Comparison of ENCODE assay signal across 8 mouse cellular contexts in genomic region chr6:119329215-119329714, GRCm38 (mm10). TPM values are rescaled to one million over a fixed set of nuclear protein-coding genes. Genes with fewer than 3 reads are reported as not detected.
DNase-seq lines count a peak whose midpoint lies in the region; ATAC-seq lines count a peak whose summit lies in the region.

No protein-coding gene starts in this region.

- peaks cover 91% of the 10 kb centered on the region for H3K27me3 ChIP-seq in forebrain, embryonic 10.5 days (ENCODE audit: poor library complexity, severe bottlenecking)
- H3K27me3 ChIP-seq in hindbrain, embryonic 13.5 days: peaks cover 41% of the 10 kb centered on the region
- H3K27me3 ChIP-seq in midbrain, embryonic 14.5 days (ENCODE audit: control insufficient read depth, insufficient read depth, low read length): no peaks in the 10 kb centered on the region

- H3K9me3 ChIP-seq in forebrain, embryonic 10.5 days: no peaks in the 10 kb centered on the region
- no peaks in the 10 kb centered on the region for H3K9me3 ChIP-seq in hindbrain, embryonic 13.5 days
- H3K9me3 ChIP-seq in midbrain, embryonic 14.5 days (ENCODE audit: control insufficient read depth, low read length): no peaks in the 10 kb centered on the region

- DNase-seq in gastrocnemius, postnatal 10 days: peak; percentile 29
- DNase-seq in gastrocnemius, postnatal 25 days: no peak
- DNase-seq in forebrain, embryonic 10.5 days (ENCODE audit: extremely low spot score, low spot score): peak; percentile 24
- DNase-seq in left cerebral cortex, adult 11 months (ENCODE audit: low spot score): peak; percentile 85
- DNase-seq in midbrain, embryonic 14.5 days: peak; percentile 88
- no peak for DNase-seq in natural killer cell, adult 2 months (ENCODE audit: low spot score in 2 of 2)
- no peak for DNase-seq in ovary, postnatal 14 days (ENCODE audit: low spot score)

- H3K36me3 ChIP-seq in forebrain, embryonic 10.5 days (replicated peaks): no peaks in the 10 kb centered on the region
- no peaks in the 10 kb centered on the region for H3K36me3 ChIP-seq in hindbrain, embryonic 13.5 days
- H3K36me3 ChIP-seq in midbrain, embryonic 14.5 days (ENCODE audit: control insufficient read depth, insufficient read depth, low read length): no peaks in the 10 kb centered on the region

- peak overlapping the region; percentile 54; the same call in 1 of the 2 replicates for H3K4me3 ChIP-seq in forebrain, embryonic 10.5 days
- H3K4me3 ChIP-seq in hindbrain, embryonic 13.5 days: peak overlapping the region; percentile 55
- H3K4me3 ChIP-seq in midbrain, embryonic 14.5 days (replicated peaks; ENCODE audit: low read depth, low read length): peak overlapping the region; percentile 52

- peak overlapping the region; percentile 79 for H3K4me2 ChIP-seq in hindbrain, embryonic 13.5 days
- peak overlapping the region; percentile 76 for H3K4me2 ChIP-seq in midbrain, embryonic 14.5 days (ENCODE audit: low read length)

- peak; percentile 80 for ATAC-seq in hindbrain, embryonic 13.5 days (ENCODE audit: low FRiP score)
- ATAC-seq in midbrain, embryonic 14.5 days (ENCODE audit: low FRiP score, low TSS enrichment): peak; percentile 65

- peaks cover 54% of the 10 kb centered on the region for H3K4me1 ChIP-seq in forebrain, embryonic 10.5 days
- H3K4me1 ChIP-seq in hindbrain, embryonic 13.5 days (replicated peaks): peaks cover 58% of the 10 kb centered on the region
- H3K4me1 ChIP-seq in midbrain, embryonic 14.5 days (ENCODE audit: control insufficient read depth, insufficient read depth, low read length): peaks cover 23% of the 10 kb centered on the region

- H3K27ac ChIP-seq in forebrain, embryonic 10.5 days: no peak overlapping the region
- peak overlapping the region; percentile 49 for H3K27ac ChIP-seq in hindbrain, embryonic 13.5 days
- peak overlapping the region; percentile 61 for H3K27ac ChIP-seq in midbrain, embryonic 14.5 days (replicated peaks; ENCODE audit: low read depth, low read length)

- 5% methylated on average over 8 of the region's 8 CpGs for WGBS in forebrain, embryonic 10.5 days
- WGBS in hindbrain, embryonic 13.5 days: 3% methylated on average over 8 of the region's 8 CpGs
- WGBS in midbrain, embryonic 14.5 days: 1% methylated on average over 8 of the region's 8 CpGs

- peak overlapping the region; percentile 79 for H3K9ac ChIP-seq in hindbrain, embryonic 13.5 days
- H3K9ac ChIP-seq in midbrain, embryonic 14.5 days (replicated peaks; ENCODE audit: low read length): peak overlapping the region; percentile 63

RNA-seq across cellular contexts. Expression of gene Lrtm2, which starts 1.3 kb away (rescaled TPM):
- under 1 TPM; 0.16 to 0.31 TPM for total RNA-seq in gastrocnemius, postnatal 10 days (2021)
- 1 to 10 TPM in 1 of 2 experiments, under 1 TPM in 1; 0.15 to 3.1 TPM for total RNA-seq in gastrocnemius, postnatal 25 days (2021)
- polyA plus RNA-seq in forebrain, embryonic 10.5 days (2016; fragmentation: Nextera tagmentation; extraction: Ambion mirVana): 0.16 and 0.19 TPM in 2 replicates
- polyA plus RNA-seq in hindbrain, embryonic 13.5 days (2015; fragmentation: Nextera tagmentation; extraction: Ambion mirVana): 5.0 and 5.1 TPM in 2 replicates
- polyA plus RNA-seq in midbrain, embryonic 14.5 days (2014; fragmentation: Nextera tagmentation; extraction: Ambion mirVana): 6.5 and 10.5 TPM in 2 replicates

Comparison
In these comparisons a context has a peak if more than half of its experiments do, and no peak if none do; other contexts are left out.
1. DNase-seq: peak in gastrocnemius, postnatal 10 days (single experiment), forebrain, embryonic 10.5 days (single experiment), left cerebral cortex, adult 11 months (single experiment) and midbrain, embryonic 14.5 days (single experiment); none in gastrocnemius, postnatal 25 days (single experiment), natural killer cell, adult 2 months (0 of 2) and ovary, postnatal 14 days (single experiment).
2. Peak in every context shown above with its lines, with median percentiles within 50 percentile points of each other: H3K4me3 ChIP-seq.